Mouse (Mus musculus) limb, embryonic 12.5 days (tissue): ENCODE measurements at regions not wholly inside any gene's neighbourhood (a gene's known extent, or its start where the extent isn't known, plus 50 kb on each side); places are given as distances from the start of the nearest gene placed in this dataset.

Experiments used
- ATAC-seq: fragments of 200-750 bp; cut with Nextera tagmentation; 2 replicates; pipeline ENCODE4 v1.8.0; 2017; ENCODE audit warnings: low read depth, moderate TSS enrichment; ENCODE audit not compliant: insufficient number of reproducible peaks, insufficient read depth, low FRiP score, low TSS enrichment
- H3K27ac ChIP-seq: fragments of 300-500 bp; sonication (generic); 2 replicates; pipeline ENCODE4 v1.5.1; 2016; ENCODE audit warnings: mild to moderate bottlenecking, moderate library complexity
- H3K27me3 ChIP-seq: fragments of 300-500 bp; sonication (generic); 2 replicates; pipeline ENCODE4 v1.6.1; 2016; ENCODE audit warnings: mild to moderate bottlenecking, moderate library complexity
- H3K36me3 ChIP-seq: fragments of 300-500 bp; sonication (generic); 2 replicates; pipeline ENCODE4 v1.6.1; 2016; ENCODE audit warnings: mild to moderate bottlenecking, moderate library complexity
- H3K4me1 ChIP-seq: fragments of 300-500 bp; sonication (generic); replicated peaks from 2 replicates; pipeline ENCODE4 v1.6.1; 2016
- H3K4me2 ChIP-seq: fragments of 300-500 bp; sonication (generic); 2 replicates; pipeline ENCODE4 v1.6.1; 2016; ENCODE audit warnings: mild to moderate bottlenecking, moderate library complexity
- H3K4me3 ChIP-seq: fragments of 300-500 bp; sonication (generic); replicated peaks from 2 replicates; pipeline ENCODE4 v1.5.1; 2016; ENCODE audit warnings: mild to moderate bottlenecking
- H3K9ac ChIP-seq: fragments of 300-500 bp; sonication (generic); replicated peaks from 2 replicates; pipeline ENCODE4 v1.6.1; 2016; ENCODE audit warnings: mild to moderate bottlenecking, moderate library complexity
- H3K9me3 ChIP-seq: fragments of 300-500 bp; sonication (generic); 2 replicates; pipeline ENCODE4 v1.6.1; 2016; ENCODE audit warnings: mild to moderate bottlenecking, moderate library complexity
- WGBS: fragments of 180-500 bp; shearing (Covaris S2); methylation state at CpG from one replicate; pipeline ENCODE4 v1.1.7; 2016; 5-methylcytosine and 5-hydroxymethylcytosine counted together

DNA sequence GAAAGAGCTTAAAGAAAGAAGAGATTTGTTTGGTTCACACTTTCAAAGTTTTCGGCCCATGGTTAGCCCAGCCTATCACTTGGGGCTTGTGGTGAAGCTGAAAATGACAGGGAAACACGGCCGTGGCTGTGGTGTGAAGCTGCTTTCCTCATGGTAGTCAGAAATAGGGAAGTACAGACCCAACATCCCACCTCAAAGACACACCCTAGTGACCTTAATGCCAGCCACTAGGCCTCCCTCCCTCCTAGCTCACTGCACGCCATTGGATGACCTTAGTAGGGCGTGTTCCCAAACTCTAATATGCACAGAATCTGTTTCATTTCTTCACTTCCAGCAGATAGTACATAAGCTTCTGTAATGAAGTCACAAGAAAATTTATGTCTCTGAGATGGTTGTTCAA lies 93.4 kb upstream of the Nxt1 start:
- no peaks in the 10 kb centered on the region for H3K9me3 ChIP-seq
- no peaks in the 10 kb centered on the region for H3K36me3 ChIP-seq
- 72% methylated on average over 5 of the region's 5 CpGs for WGBS
- H3K4me1 ChIP-seq: no peaks in the 10 kb centered on the region
- H3K4me3 ChIP-seq: no peak overlapping the region
- H3K4me2 ChIP-seq: no peak overlapping the region
- no peak overlapping the region for H3K9ac ChIP-seq
- H3K27ac ChIP-seq: no peak overlapping the region
- no peaks in the 10 kb centered on the region for H3K27me3 ChIP-seq
- no peak for ATAC-seq

DNA sequence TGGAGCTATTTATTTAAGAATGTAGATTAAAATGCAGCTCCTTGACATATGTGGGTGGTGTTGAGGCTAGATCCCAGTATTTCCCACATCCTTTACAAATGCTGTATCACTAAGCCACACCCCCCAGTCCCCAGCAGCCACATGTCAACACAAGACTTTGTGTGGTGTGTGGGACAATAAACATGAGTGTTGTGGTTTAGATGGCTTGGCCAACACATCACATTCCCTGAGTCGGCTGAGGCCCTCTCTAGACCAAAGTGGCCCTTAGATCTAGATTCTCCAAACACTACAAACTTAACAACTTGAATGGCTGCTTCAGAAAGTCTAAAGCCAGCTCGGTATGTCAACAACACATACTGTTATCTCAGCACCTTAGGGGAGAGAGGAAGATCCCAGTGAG lies 94.2 kb upstream of the Nxt1 start:
- H3K36me3 ChIP-seq: no peaks in the 10 kb centered on the region
- no peak overlapping the region for H3K4me2 ChIP-seq
- no peak overlapping the region for H3K27ac ChIP-seq
- no peak for ATAC-seq
- H3K27me3 ChIP-seq: no peaks in the 10 kb centered on the region
- no peaks in the 10 kb centered on the region for H3K9me3 ChIP-seq
- WGBS: 66% methylated on average over 2 of the region's 2 CpGs
- H3K9ac ChIP-seq: no peak overlapping the region
- H3K4me3 ChIP-seq: no peak overlapping the region
- no peaks in the 10 kb centered on the region for H3K4me1 ChIP-seq

- Histone ChIP-seq H3K27ac (no peak overlapping the region), H3K36me3 (no peaks in the 10 kb centered on the region), H3K9me3 (no peaks in the 10 kb centered on the region), H3K4me2 (no peak overlapping the region), H3K4me3 (no peak overlapping the region), H3K9ac (no peak overlapping the region), H3K27me3 (no peaks in the 10 kb centered on the region), H3K4me1 (no peaks in the 10 kb centered on the region)
- ATAC-seq: no peak
- 81% methylated on average over 3 of the region's 3 CpGs for WGBS
Observed at GRCm38 (mm10) chr2:148575433-148575832, 97.0 kb upstream of the Nxt1 start.

DNA sequence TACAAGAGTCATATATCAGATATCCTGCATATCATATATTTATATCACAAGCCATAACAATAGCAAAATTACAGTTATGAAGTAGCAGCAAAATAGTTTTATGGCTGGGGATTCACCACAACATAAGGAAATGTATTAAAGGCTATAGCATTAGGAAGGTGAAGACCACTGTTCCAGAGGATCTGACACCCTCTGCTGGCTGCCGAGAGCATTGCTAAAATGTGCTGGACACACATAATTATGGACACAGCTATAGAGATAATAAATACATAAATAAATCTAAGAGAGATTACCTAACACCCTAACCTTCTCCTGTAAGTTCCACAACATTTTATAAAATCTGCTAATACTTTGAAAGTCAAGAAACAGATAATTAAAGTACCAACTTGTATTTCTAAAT lies 100.2 kb upstream of the Nxt1 start:
- Histone ChIP-seq H3K9me3 (no peaks in the 10 kb centered on the region), H3K4me3 (no peak overlapping the region), H3K4me1 (no peaks in the 10 kb centered on the region), H3K4me2 (no peak overlapping the region), H3K27me3 (no peaks in the 10 kb centered on the region), H3K9ac (no peak overlapping the region), H3K27ac (no peak overlapping the region), H3K36me3 (no peaks in the 10 kb centered on the region)
- WGBS: 27% methylated on average over 1 of the region's 1 CpGs
- no peak for ATAC-seq

DNA sequence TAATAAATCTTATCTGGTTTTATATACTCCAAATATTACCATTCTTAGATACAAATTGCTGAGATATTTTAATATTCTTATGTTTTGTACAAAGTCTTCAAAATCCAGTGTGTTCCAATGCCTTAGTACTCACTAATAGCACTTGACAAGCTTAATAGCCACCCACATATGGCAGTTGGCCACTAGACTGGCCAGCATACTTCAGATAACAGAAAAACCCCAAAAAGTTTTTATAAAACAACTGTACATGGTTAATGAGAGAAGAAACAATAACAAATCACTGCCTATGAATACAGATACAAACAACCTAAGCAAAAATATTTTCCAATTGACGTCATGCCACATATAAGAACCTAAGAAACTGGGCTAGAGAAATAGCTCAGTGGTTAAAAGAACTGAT lies 100.8 kb upstream of the Nxt1 start:
- ATAC-seq: no peak
- Histone ChIP-seq H3K9ac (no peak overlapping the region), H3K9me3 (no peaks in the 10 kb centered on the region), H3K27ac (no peak overlapping the region), H3K4me2 (no peak overlapping the region), H3K4me1 (no peaks in the 10 kb centered on the region), H3K27me3 (no peaks in the 10 kb centered on the region), H3K4me3 (no peak overlapping the region), H3K36me3 (no peaks in the 10 kb centered on the region)
- 97% methylated on average over 1 of the region's 1 CpGs for WGBS

- H3K9ac ChIP-seq: no peak overlapping the region
- no peak overlapping the region for H3K27ac ChIP-seq
- no peak overlapping the region for H3K4me2 ChIP-seq
- ATAC-seq: no peak
- WGBS: 86% methylated on average over 5 of the region's 5 CpGs
- H3K27me3 ChIP-seq: no peaks in the 10 kb centered on the region
- no peaks in the 10 kb centered on the region for H3K9me3 ChIP-seq
- no peaks in the 10 kb centered on the region for H3K36me3 ChIP-seq
- no peak overlapping the region for H3K4me3 ChIP-seq
- no peaks in the 10 kb centered on the region for H3K4me1 ChIP-seq
Observed at GRCm38 (mm10) chr2:148571018-148571417, 101.4 kb upstream of the Nxt1 start.

- H3K9me3 ChIP-seq: no peaks in the 10 kb centered on the region
- H3K4me1 ChIP-seq: no peaks in the 10 kb centered on the region
- H3K27ac ChIP-seq: no peak overlapping the region
- H3K4me2 ChIP-seq: no peak overlapping the region
- H3K27me3 ChIP-seq: no peaks in the 10 kb centered on the region
- no peak overlapping the region for H3K9ac ChIP-seq
- 76% methylated on average over 2 of the region's 2 CpGs for WGBS
- H3K36me3 ChIP-seq: no peaks in the 10 kb centered on the region
- no peak for ATAC-seq
- H3K4me3 ChIP-seq: no peak overlapping the region
Observed at GRCm38 (mm10) chr2:148567930-148568481, 104.4 kb upstream of the Nxt1 start.

- Histone ChIP-seq H3K4me2 (no peak overlapping the region), H3K4me1 (no peaks in the 10 kb centered on the region), H3K27me3 (no peaks in the 10 kb centered on the region), H3K9me3 (no peaks in the 10 kb centered on the region), H3K4me3 (no peak overlapping the region), H3K9ac (no peak overlapping the region), H3K27ac (no peak overlapping the region), H3K36me3 (no peaks in the 10 kb centered on the region)
- WGBS: 77% methylated on average over 3 of the region's 3 CpGs
- ATAC-seq: no peak
Observed at GRCm38 (mm10) chr2:148563390-148563789, 109.0 kb upstream of the Nxt1 start.

- ATAC-seq: no peak
Observed at GRCm38 (mm10) chr2:148562041-148562440, 110.4 kb upstream of the Nxt1 start.

DNA sequence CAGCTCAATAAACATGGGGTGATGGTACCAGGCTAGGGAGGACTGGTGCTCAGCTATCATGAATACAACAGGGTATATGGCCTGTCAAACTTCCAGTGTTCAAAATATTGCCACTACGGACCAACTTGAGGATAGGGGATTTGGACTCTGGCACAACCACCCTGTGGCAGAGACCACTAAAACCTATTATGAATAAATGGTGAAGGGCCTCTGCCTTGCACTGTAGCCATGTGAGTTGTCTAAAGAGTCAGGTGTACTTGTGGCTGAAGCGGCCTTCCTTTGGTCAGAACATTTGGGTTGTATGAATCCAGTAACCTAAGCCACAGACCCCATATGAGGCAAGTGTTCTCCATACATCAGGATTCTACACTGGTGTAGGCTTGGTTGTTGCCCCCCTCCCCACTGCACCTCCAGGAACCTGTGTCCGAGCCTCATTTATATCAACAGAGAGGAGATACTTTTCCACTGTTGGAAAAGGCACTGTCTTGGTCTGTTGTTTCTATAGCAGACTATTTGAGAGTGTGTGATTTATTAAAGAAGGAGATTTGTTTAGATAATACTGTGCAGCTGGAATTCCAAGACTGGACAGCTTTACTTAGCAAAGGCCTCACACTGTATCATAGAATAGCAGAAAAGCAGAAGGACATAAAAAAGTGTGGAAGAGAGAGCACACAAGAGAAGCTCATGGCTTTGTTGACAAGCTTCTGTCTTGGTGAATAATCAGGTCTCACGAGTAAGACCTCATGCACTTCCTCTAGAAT lies 112.2 kb upstream of the Nxt1 start:
- Histone ChIP-seq H3K36me3 (no peaks in the 10 kb centered on the region), H3K9ac (no peak overlapping the region), H3K27me3 (no peaks in the 10 kb centered on the region), H3K4me3 (no peak overlapping the region), H3K4me2 (no peak overlapping the region), H3K9me3 (no peaks in the 10 kb centered on the region), H3K4me1 (no peaks in the 10 kb centered on the region), H3K27ac (no peak overlapping the region)
- no peak for ATAC-seq
- 80% methylated on average over 4 of the region's 4 CpGs for WGBS

More at GRCm38 (mm10) chr2:148562041-148562440, 110.4 kb upstream of the Nxt1 start:
- no peaks in the 10 kb centered on the region for H3K4me1 ChIP-seq
- no peak overlapping the region for H3K9ac ChIP-seq
- no peaks in the 10 kb centered on the region for H3K27me3 ChIP-seq
- H3K4me2 ChIP-seq: no peak overlapping the region
- no peaks in the 10 kb centered on the region for H3K36me3 ChIP-seq
- no peak overlapping the region for H3K27ac ChIP-seq
- 61% methylated on average over 3 of the region's 3 CpGs for WGBS
- H3K4me3 ChIP-seq: no peak overlapping the region
- H3K9me3 ChIP-seq: no peaks in the 10 kb centered on the region

DNA sequence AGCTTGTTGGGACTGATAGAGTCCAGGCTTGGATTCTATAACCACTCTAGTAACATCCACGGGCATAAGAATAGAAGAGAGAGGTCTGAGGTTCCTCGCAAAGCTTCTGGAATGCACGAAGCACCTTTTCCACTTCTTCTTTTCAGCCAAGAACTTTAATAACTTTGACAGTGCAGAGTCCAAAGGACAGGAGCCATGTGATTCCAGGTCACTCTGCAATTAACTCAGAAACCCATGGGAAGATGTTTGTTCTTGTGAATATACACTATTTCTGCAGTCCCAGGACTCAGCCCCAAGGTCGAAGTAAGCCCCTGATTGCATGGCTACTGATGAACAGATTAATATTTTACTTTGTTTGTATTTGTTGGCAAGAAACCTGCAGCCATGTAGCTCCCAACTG lies 113.0 kb upstream of the Nxt1 start:
- Histone ChIP-seq H3K4me2 (no peak overlapping the region), H3K27ac (no peak overlapping the region), H3K36me3 (no peaks in the 10 kb centered on the region), H3K9me3 (no peaks in the 10 kb centered on the region), H3K27me3 (no peaks in the 10 kb centered on the region), H3K9ac (no peak overlapping the region), H3K4me1 (no peaks in the 10 kb centered on the region), H3K4me3 (no peak overlapping the region)
- 84% methylated on average over 4 of the region's 4 CpGs for WGBS
- ATAC-seq: no peak

- no peak overlapping the region for H3K4me3 ChIP-seq
- H3K36me3 ChIP-seq: no peaks in the 10 kb centered on the region
- ATAC-seq: no peak
- no peak overlapping the region for H3K9ac ChIP-seq
- no peak overlapping the region for H3K4me2 ChIP-seq
- H3K9me3 ChIP-seq: no peaks in the 10 kb centered on the region
- no peaks in the 10 kb centered on the region for H3K27me3 ChIP-seq
- no peaks in the 10 kb centered on the region for H3K4me1 ChIP-seq
- H3K27ac ChIP-seq: no peak overlapping the region
Observed at GRCm38 (mm10) chr2:148558365-148558764, 114.0 kb upstream of the Nxt1 start.
